Mouse (Mus musculus) cerebellum, adult 11-12 months (tissue): ENCODE data around the gene Tpm3.

ENCODE experiments used
- DNase-seq: peaks from one replicate; pipeline ENCODE4 v3.0.0; 2022

The Tpm3 gene

DNA sequence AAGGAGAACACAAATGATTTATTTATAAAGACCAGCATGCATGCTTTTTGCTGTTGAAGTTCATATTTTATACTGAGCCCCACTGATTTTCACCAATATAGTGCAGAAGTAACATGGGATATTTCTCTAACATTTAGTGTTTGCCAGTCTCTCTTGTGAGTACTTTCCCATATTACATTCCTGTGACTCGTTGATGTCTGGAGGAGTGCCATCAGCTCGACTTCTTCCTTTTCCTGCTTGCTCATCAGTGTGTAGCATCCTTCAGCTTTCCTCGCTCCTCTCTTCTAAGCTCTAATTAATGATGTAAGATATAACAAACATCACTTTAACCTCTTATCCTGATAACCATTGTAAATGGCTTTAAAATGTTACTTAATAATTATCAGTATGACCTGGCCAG is 73.0 kb downstream of the Tpm3 start:
- DNase-seq = no peak

GRCm38 (mm10) chr3:90146651-90147050 is 74.2 kb downstream of the Tpm3 start:
- DNase-seq = no peak
